In genomic region chr19:44372969-44373368, GRCm38 (mm10) we compare ENCODE assay signal across 7 mouse cellular contexts. TPM values are rescaled to one million over a fixed set of nuclear protein-coding genes. Genes with fewer than 3 reads are reported as not detected.
DNase-seq lines count a peak whose midpoint lies in the region; ATAC-seq lines count a peak whose summit lies in the region.

No protein-coding gene starts in this region.

- no peak overlapping the region for H3K4me2 ChIP-seq in hindbrain, embryonic 14.5 days (replicated peaks)

- H3K27me3 ChIP-seq in hindbrain, embryonic 14.5 days (ENCODE audit: control insufficient read depth, insufficient read depth, low read length): no peaks in the 10 kb centered on the region

- H3K9ac ChIP-seq in hindbrain, embryonic 14.5 days: no peak overlapping the region

- no peaks in the 10 kb centered on the region for H3K4me1 ChIP-seq in hindbrain, embryonic 14.5 days (replicated peaks; ENCODE audit: control insufficient read depth, insufficient read depth, low read length)

- H3K9me3 ChIP-seq in hindbrain, embryonic 14.5 days (ENCODE audit: control insufficient read depth, low read length): no peaks in the 10 kb centered on the region

- no peak for ATAC-seq in hindbrain, embryonic 14.5 days (ENCODE audit: low FRiP score)

- peak; percentile 83 for DNase-seq in R1 (ENCODE audit: low read depth, low spot score)
- peak; percentile 92 for DNase-seq in cerebellum, adult 9-10 months
- DNase-seq in frontal cortex, postnatal 25 days (ENCODE audit: low spot score in 2 of 2): peak; percentile 43 to 62
- DNase-seq in hindbrain, embryonic 14.5 days (ENCODE audit: low spot score): peak; percentile 66
- DNase-seq in layer of hippocampus, postnatal 14 days (ENCODE audit: low spot score in 2 of 2): peak; percentile 34 to 78
- DNase-seq in lung, postnatal 36 days: peak; percentile 96
- DNase-seq in right cerebral cortex, postnatal 36 days (ENCODE audit: low spot score in 2 of 2): peak; percentile 25 to 41

- no peak overlapping the region for H3K4me3 ChIP-seq in hindbrain, embryonic 14.5 days (replicated peaks; ENCODE audit: low read length)

- no peaks in the 10 kb centered on the region for H3K36me3 ChIP-seq in hindbrain, embryonic 14.5 days (replicated peaks; ENCODE audit: control insufficient read depth, insufficient read depth)

- 20% methylated on average over 6 of the region's 6 CpGs for WGBS in hindbrain, embryonic 14.5 days

- no peak overlapping the region for H3K27ac ChIP-seq in hindbrain, embryonic 14.5 days

RNA-seq across cellular contexts. Expression of gene Scd1, which starts 34.7 kb away (rescaled TPM):
- 8.4 and 10.6 TPM in 2 replicates for polyA plus RNA-seq in hindbrain, embryonic 14.5 days (2014; fragmentation: Nextera tagmentation; extraction: Ambion mirVana)
- 100 to 1,000 TPM; 147 to 154 TPM for total RNA-seq in layer of hippocampus, postnatal 14 days (2021)

RNA-seq across cellular contexts. Expression of gene Scd4, which starts 40.1 kb away (rescaled TPM):
- 0.25 and 0.30 TPM in 2 replicates for polyA plus RNA-seq in hindbrain, embryonic 14.5 days (2014; fragmentation: Nextera tagmentation; extraction: Ambion mirVana)
- total RNA-seq in layer of hippocampus, postnatal 14 days (2021): 1 to 10 TPM; 2.5 to 2.6 TPM

Comparison
In these comparisons a context has a peak if more than half of its experiments do, and no peak if none do; other contexts are left out.
1. DNase-seq: peak in every context shown above with its lines; median percentile 96 in lung, postnatal 36 days; 92 in cerebellum, adult 9-10 months; 83 in R1; 66 in hindbrain, embryonic 14.5 days; 56 in layer of hippocampus, postnatal 14 days; 52 in frontal cortex, postnatal 25 days; 33 in right cerebral cortex, postnatal 36 days.